Mouse (Mus musculus) ES-E14 (cell line): ENCODE data around the gene Kcnh1.

Source experiments
- HCFC1 ChIP-seq: IDR thresholded peaks from 2 replicates; pipeline ENCODE4 v1.6.1; 2012; ENCODE audit warnings: low read length, inconsistent platforms, borderline replicate concordance; ENCODE audit not compliant: insufficient read depth
- MAFK ChIP-seq: IDR thresholded peaks from 2 replicates; pipeline ENCODE4 v1.6.1; 2014; ENCODE audit warnings: mild to moderate bottlenecking, low read depth, low read length, inconsistent platforms; ENCODE audit not compliant: insufficient read depth
- ZNF384 ChIP-seq: IDR thresholded peaks from 2 replicates; pipeline ENCODE4 v1.6.1; 2012; ENCODE audit warnings: low read depth, low read length, inconsistent platforms

- TF ChIP-seq ZNF384 (no peak), HCFC1 (no peak), MAFK (no peak)
These were observed 273.2 kb downstream of the Kcnh1 start for GRCm38 (mm10) chr1:192463732-192464131.
